Mouse (Mus musculus): ENCODE results near the gene Zfp637. TPM values are rescaled to one million over a fixed set of nuclear protein-coding genes. Genes with fewer than 3 reads are reported as not detected.
A peak's percentile ranks its signal among the peaks of the same experiment; 100 is the strongest.
"Not testable (repeated sequence)": the region's sequence is repeated elsewhere in the genome, so short reads cannot be mapped to it uniquely, and the experiment has no call there.

The Zfp637 gene
- 10 to 100 TPM; 26.2 to 33.8 (median 29.0) TPM for total RNA-seq (2022)

GRCm38 (mm10) chr6:117840686-117841510, at the start of gene Zfp637:
Zfp637 (plus strand) TSS chr6:117841180.
- DNase-seq (ENCODE audit: low spot score) = peak; percentile 90

GRCm38 (mm10) chr6:117795251-117795650, 45.7 kb upstream of the Zfp637 start:
- no peak for DNase-seq (ENCODE audit: low spot score)

- DNase-seq (ENCODE audit: low spot score) = no peak
Observed at GRCm38 (mm10) chr6:117800824-117801223, 40.2 kb upstream of the Zfp637 start.

- DNase-seq (ENCODE audit: low spot score) = no peak
Observed at GRCm38 (mm10) chr6:117801801-117802200, 39.2 kb upstream of the Zfp637 start.

- peak; percentile 29 for DNase-seq (ENCODE audit: low spot score)
Observed at GRCm38 (mm10) chr6:117807756-117808155, 33.2 kb upstream of the Zfp637 start.

- DNase-seq (ENCODE audit: low spot score) = no peak
Observed at GRCm38 (mm10) chr6:117809816-117810215, 31.2 kb upstream of the Zfp637 start.

GRCm38 (mm10) chr6:117810717-117811116, 30.3 kb upstream of the Zfp637 start:
- DNase-seq (ENCODE audit: low spot score) = no peak

GRCm38 (mm10) chr6:117811256-117811655, 29.7 kb upstream of the Zfp637 start:
- no peak for DNase-seq (ENCODE audit: low spot score)

GRCm38 (mm10) chr6:117814681-117815080, 26.3 kb upstream of the Zfp637 start:
- no peak for DNase-seq (ENCODE audit: low spot score)

GRCm38 (mm10) chr6:117817108-117817541, 23.9 kb upstream of the Zfp637 start:
- peak; percentile 7 for DNase-seq (ENCODE audit: low spot score)

- DNase-seq (ENCODE audit: low spot score) = no peak
Observed at GRCm38 (mm10) chr6:117820327-117820726, 20.7 kb upstream of the Zfp637 start.

GRCm38 (mm10) chr6:117825369-117825768, 15.6 kb upstream of the Zfp637 start:
- DNase-seq (ENCODE audit: low spot score) = peak; percentile 69

- DNase-seq (ENCODE audit: low spot score) = peak; percentile 57
Observed at GRCm38 (mm10) chr6:117828273-117828672, 12.7 kb upstream of the Zfp637 start.

GRCm38 (mm10) chr6:117841511-117841955, 553 bp downstream of the Zfp637 start:
- no peak for DNase-seq (ENCODE audit: low spot score)

GRCm38 (mm10) chr6:117844597-117844996, 3.6 kb downstream of the Zfp637 start:
- DNase-seq (ENCODE audit: low spot score) = no peak

- not testable (repeated sequence) for DNase-seq (ENCODE audit: low spot score)
Observed at GRCm38 (mm10) chr6:117846671-117847070, 5.7 kb downstream of the Zfp637 start.

GRCm38 (mm10) chr6:117847772-117848171, 6.8 kb downstream of the Zfp637 start:
- DNase-seq (ENCODE audit: low spot score) = no peak

GRCm38 (mm10) chr6:117848577-117848976, 7.6 kb downstream of the Zfp637 start:
- no peak for DNase-seq (ENCODE audit: low spot score)

- DNase-seq (ENCODE audit: low spot score) = no peak
Observed at GRCm38 (mm10) chr6:117851747-117852146, 10.8 kb downstream of the Zfp637 start.

- DNase-seq (ENCODE audit: low spot score) = no peak
Observed at GRCm38 (mm10) chr6:117857990-117858389, 17.0 kb downstream of the Zfp637 start.

GRCm38 (mm10) chr6:117861848-117862247, 20.9 kb downstream of the Zfp637 start, which contains the start of gene Zfp239:
Zfp239 (plus strand) TSS chr6:117862100.
- no peak for DNase-seq (ENCODE audit: low spot score)

- DNase-seq (ENCODE audit: low spot score) = no peak
Observed at GRCm38 (mm10) chr6:117862465-117862864, 21.5 kb downstream of the Zfp637 start.

All from heart, adult 8-10 months (tissue).